Mouse (Mus musculus) adrenal gland, adult 2 months (tissue): ENCODE measurements around the gene Agt. TPM values are rescaled to one million over a fixed set of nuclear protein-coding genes. Genes with fewer than 3 reads are reported as not detected.

Source experiments
- DNase-seq: peaks from one replicate; pipeline ENCODE4 v3.0.0; 2021
- polyA plus RNA-seq: library from polyadenylated mRNA; depleted of rRNA; stranded (reverse); fragments of >200 nt; gene quantifications from 2 replicates; pipeline ENCODE4 v1.2.3, GENCODE M21; 2012; rRNA removed
- total RNA-seq, 2 experiments: library from RNA; stranded (reverse); gene quantifications; 2 replicates each; pipeline ENCODE4 v1.2.3; 2021

The Agt gene
- total and polyA plus RNA-seq, 3 experiments: 4.1 to 17.3 (median 12.3) TPM

- DNase-seq: no peak
Measured at GRCm38 (mm10) chr8:124507572-124508320, 61.8 kb downstream of the Agt start.

Other genes starting within 250 kb of the Agt start
- gene Pgbd5, start 130.0 kb downstream of the Agt start, total RNA-seq: 1 to 10 TPM; 5.3 to 5.4 TPM
- 8.0 and 8.6 TPM in 2 replicates for gene Pgbd5, start 130.0 kb downstream of the Agt start, polyA plus RNA-seq
- gene Cog2, start 48.9 kb downstream of the Agt start, total RNA-seq: 10 to 100 TPM; 38.2 to 41.8 TPM
- gene Cog2, start 48.9 kb downstream of the Agt start, polyA plus RNA-seq: 12.9 and 13.8 TPM in 2 replicates
- gene Capn9, start 6.4 kb upstream of the Agt start, total RNA-seq: under 1 TPM in 1 of 2 experiments, not detected in 1; 0.26 TPM
- 0.11 and 0.12 TPM in 2 replicates for gene Capn9, start 6.4 kb upstream of the Agt start, polyA plus RNA-seq
- 10 to 100 TPM; 34.1 to 56.7 TPM for gene 2310022B05Rik, start 93.7 kb upstream of the Agt start, total RNA-seq
- 37.6 and 49.4 TPM in 2 replicates for gene 2310022B05Rik, start 93.7 kb upstream of the Agt start, polyA plus RNA-seq
- 10 to 100 TPM; 36.4 to 43.3 TPM for gene Ttc13, start 152.3 kb upstream of the Agt start, total RNA-seq
- 14.6 and 16.6 TPM in 2 replicates for gene Ttc13, start 152.3 kb upstream of the Agt start, polyA plus RNA-seq
- 10 to 100 TPM in 1 of 2 experiments, 1 to 10 TPM in 1; 9.2 to 10.7 TPM for gene Arv1, start 152.4 kb upstream of the Agt start, total RNA-seq
- gene Arv1, start 152.4 kb upstream of the Agt start, polyA plus RNA-seq: 12.8 and 13.9 TPM in 2 replicates
- gene Fam89a, start 182.1 kb upstream of the Agt start, total RNA-seq: under 1 TPM; 0.28 to 0.43 TPM
- gene Fam89a, start 182.1 kb upstream of the Agt start, polyA plus RNA-seq: 1.0 and 1.6 TPM in 2 replicates
- gene Trim67, start 223.4 kb upstream of the Agt start, total RNA-seq: 1 to 10 TPM; 1.4 to 3.5 TPM
- 0.52 and 1.0 TPM in 2 replicates for gene Trim67, start 223.4 kb upstream of the Agt start, polyA plus RNA-seq